Mouse (Mus musculus) adrenal gland (tissue): ENCODE results near the gene Lamb1.

ENCODE experiments used
- intact Hi-C: fragments of 180-260 bp; cut with DNase I; formaldehyde crosslinking; loops from one replicate; pipeline ENCODE4 v1.15.1; 2025

The Lamb1 gene

DNA sequence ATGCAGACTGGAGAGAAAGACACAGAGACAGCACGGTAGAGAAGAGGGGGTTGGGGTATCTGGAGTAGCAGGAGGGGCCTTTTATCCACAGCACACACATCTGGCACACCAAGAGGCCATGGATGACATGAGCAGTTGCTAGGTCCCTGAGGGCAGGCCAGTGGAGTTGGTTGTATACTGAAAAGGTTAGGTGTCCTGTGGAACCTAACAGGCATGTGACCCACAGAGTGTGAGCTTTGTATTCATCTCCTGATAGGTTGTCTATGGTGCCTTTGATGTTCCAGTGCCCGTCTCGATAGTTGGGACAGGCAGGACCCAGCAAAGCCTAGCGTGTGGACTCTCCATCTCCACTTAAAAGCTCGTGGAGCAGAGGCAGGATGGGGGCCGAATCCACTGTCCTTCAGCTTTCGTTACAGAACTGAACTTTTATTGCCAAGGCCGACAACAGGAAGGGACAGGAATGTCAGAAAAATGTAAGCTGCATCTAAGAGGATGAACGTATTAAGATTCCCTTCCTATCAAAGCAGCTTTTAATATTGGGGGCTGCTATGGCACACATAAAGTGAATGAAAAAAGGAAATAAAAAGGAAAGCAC is 46.7 kb downstream of the Lamb1 start:
- intact Hi-C loops, result no loop called here

DNA sequence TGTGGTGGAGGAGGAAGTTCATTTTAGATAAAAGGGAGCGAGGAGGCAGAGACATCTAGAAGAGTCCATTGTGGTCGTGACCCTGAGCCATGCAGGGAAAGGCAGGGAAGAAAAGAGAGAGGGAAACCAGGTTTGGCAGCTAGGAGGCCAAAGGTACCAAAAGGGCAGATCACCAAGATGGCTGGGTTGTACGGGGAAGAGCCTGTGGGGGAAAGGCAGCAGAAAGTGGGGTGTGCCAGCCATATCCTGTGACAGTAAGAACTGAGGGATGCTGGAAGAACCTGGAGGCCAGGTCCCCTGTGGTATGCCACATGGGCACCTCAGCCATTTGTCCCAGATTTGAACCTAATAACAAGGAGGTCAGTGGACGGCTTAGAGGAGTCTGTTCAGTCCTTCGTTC is 47.2 kb downstream of the Lamb1 start:
- intact Hi-C loops, result no loop called here

GRCm38 (mm10) chr12:31313136-31313535 is 48.1 kb downstream of the Lamb1 start:
- intact Hi-C loops, result no loop called here

- intact Hi-C loops, result no loop called here
Measured at GRCm38 (mm10) chr12:31314310-31314709, 49.3 kb downstream of the Lamb1 start.

GRCm38 (mm10) chr12:31315961-31316360 is 50.9 kb downstream of the Lamb1 start:
- intact Hi-C loops, result no loop called here

DNA sequence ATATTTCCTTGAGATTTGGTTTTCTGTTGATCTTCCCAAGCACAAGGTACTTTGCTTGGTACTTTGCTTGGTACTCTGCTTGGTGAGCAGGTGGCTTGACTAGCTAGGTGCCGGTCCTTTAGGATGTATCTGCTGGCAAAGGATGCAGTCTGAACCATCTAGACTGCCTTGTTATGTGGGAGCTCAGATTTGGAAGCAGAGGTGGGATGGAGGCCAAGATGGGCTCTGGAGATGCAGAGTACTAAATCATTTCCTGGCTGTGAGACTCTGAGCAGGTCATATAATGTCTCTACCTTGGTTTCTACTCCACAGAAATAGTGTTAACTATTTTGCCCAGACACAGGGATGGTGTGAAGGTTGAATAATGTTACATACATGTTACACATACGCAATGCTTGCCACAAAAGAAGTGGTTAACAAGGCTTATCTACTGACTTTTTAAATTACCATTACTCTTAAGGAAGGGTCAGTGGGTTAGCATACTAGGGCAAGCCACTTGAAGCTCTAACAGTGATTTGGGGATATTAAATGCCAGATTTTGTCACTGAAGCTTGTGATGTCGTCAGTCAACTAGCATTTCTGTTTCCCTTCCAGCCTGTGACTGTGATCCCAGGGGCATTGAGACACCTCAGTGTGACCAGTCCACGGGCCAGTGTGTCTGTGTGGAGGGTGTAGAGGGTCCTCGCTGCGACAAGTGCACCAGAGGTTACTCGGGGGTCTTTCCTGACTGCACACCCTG is 52.8 kb downstream of the Lamb1 start:
- intact Hi-C loops, result no loop called here

DNA sequence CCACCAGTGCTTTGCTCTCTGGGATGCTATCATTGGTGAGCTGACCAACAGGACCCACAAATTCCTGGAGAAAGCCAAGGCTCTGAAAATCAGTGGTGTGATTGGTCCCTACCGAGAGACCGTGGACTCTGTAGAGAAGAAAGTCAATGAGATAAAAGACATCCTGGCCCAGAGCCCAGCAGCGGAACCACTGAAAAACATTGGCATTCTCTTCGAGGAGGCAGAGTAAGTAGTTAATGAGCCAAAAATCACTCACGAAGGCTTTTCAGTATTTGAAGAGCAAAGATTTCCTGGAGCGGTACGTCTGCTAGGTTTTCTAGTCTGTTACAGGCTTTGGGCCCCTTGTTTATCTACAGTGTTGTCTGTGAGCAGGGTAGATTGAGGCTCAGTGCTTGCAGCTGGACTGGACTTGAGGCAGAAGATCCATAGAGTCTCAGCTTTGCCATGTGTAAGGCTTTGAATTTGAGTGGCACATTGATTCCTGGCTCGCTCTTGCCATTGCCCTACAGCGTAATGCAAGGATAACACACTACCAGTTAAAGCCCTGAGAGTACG is 53.5 kb downstream of the Lamb1 start:
- intact Hi-C loops, result no loop called here

DNA sequence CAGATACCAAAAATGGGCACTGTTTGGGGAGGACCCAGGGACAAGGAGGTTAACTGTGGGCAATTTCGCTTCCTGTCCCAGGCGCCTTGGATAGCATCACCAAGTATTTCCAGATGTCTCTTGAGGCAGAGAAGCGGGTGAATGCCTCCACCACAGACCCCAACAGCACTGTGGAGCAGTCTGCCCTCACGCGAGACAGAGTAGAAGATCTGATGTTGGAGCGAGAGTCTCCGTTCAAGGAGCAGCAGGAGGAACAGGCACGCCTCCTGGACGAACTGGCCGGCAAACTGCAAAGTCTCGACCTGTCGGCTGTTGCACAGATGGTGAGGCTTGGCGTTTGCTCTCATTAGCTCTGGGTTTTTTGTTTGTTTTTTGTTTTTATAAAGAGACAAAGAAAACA is 55.8 kb downstream of the Lamb1 start:
- intact Hi-C loops, result loop anchor here (10.0 kb wide), 1 partner anchor 196 kb away; no protein-coding TSS in a partner anchor

DNA sequence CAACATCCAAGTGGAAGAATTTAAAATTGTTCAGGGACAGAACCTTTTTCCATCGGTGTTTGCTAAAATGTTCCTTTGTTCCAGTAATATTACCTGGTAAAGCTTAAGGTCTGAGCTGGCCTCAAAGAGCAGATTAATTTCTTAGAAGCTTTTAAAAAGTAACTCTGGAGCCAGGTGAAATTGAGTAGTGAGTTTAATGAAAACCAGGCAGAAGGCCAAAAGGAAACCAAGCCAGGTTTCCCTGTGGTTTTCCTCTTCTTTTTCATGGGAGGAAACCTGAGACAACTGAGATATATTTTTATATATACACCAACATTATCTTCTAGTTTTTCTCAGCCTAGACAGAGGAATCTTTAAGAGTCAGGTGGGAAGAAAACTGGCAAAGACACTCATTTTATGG is 56.5 kb downstream of the Lamb1 start:
- intact Hi-C loops, result loop anchor here (10.0 kb wide), 1 partner anchor 197 kb away; no protein-coding TSS in a partner anchor

- intact Hi-C loops, result loop anchor here (10.0 kb wide), 1 partner anchor 198 kb away; no protein-coding TSS in a partner anchor
Measured at GRCm38 (mm10) chr12:31323136-31323695, 58.2 kb downstream of the Lamb1 start.

GRCm38 (mm10) chr12:31327139-31327538 is 62.1 kb downstream of the Lamb1 start:
- intact Hi-C loops, result loop anchor here (10.0 kb wide), 1 partner anchor 202 kb away; no protein-coding TSS in a partner anchor

DNA sequence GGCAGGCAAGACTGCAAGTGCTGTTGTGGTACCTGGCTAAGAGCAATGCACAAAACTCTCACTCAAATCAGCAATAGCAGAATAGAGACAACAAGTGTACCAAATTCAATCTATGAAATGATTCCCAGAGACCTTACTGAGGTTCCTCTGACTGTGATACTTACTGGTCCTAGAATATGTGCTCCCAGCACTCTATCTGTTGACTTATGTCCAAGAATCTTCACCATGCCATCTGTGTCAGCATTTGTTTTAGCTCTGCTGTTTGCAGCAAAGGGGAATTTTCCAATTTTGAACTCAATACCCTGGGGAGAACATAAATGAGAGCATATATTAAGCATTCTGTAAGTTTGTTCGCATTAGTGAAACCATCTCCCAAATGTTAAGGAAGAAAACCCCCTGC is 68.2 kb downstream of the Lamb1 start:
- intact Hi-C loops, result no loop called here

- intact Hi-C loops, result no loop called here
Measured at GRCm38 (mm10) chr12:31350191-31350943, 85.3 kb downstream of the Lamb1 start.

DNA sequence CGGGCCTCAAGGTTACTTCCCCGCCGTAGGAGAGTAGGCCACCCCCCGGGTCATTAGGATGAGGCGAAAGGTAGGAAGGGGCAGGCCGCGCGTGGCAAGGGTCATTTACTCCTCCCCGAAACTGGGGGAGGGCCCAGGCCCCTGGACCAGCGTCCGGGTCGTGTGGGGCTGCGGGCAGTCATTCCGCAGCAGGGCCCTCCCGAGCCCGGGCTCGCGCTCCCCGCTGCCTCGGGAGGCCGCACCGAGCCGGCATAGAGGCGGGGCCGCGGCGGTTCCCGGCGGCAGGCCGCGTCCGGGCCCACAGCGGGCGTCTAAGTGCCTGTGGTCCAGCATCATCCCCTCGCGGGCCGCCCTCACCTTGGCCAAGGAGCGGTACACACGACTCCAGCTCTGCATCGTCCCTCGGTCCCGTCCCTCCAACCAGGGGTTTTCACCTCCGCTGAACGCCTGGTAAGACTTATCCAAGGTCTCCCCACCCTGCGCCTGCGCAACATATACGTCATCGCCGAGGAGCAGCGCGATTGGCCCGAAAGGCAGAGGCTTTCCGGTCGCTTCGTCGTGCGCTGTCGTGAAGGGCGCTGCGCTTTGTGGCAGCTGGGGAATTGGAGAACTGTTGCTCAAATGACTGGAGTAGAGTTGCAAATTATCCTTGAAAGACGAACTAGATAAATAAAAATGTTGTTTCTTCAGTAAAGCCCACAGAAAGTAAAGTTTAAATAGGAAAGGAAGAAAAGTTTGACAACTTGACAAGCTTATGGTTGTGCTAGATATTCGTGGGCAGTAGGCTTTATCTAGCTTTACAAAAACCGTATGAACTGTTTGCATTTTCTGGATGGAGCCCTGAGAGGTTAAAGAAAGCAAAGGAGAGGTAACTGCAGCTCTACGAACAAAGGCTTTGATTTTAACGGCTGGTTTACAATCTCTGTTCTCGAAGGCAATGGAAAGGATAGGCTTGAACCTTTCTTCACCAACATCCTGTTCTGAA is 86.2 kb downstream of the Lamb1 start, which contains the start of gene Dld:
Dld (minus strand) TSS at position 510 of the 985 bp plus-strand sequence.
- intact Hi-C loops, result no loop called here

- intact Hi-C loops, result no loop called here
Measured at GRCm38 (mm10) chr12:31366428-31366827, 101.4 kb downstream of the Lamb1 start.

GRCm38 (mm10) chr12:31367721-31368120 is 102.7 kb downstream of the Lamb1 start:
- intact Hi-C loops, result no loop called here

DNA sequence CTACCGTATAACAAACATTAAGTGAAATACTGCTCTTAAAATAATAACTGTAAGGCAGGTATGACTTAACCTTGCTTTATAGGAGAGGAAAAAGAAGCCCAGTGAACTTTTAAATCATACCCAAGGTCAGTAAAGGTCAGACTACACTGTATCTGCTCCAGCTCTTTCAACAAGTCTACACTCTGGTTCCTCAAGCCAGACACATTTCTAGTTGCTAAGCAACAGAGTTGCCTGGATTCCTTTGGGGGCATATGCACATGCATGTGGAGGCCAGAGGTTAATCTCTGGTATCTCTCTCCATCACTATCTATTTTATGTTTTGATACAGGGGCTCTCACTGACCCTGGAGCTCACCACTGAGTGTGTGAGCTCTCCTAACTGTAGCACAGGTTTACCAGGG is 104.1 kb downstream of the Lamb1 start:
- intact Hi-C loops, result no loop called here

DNA sequence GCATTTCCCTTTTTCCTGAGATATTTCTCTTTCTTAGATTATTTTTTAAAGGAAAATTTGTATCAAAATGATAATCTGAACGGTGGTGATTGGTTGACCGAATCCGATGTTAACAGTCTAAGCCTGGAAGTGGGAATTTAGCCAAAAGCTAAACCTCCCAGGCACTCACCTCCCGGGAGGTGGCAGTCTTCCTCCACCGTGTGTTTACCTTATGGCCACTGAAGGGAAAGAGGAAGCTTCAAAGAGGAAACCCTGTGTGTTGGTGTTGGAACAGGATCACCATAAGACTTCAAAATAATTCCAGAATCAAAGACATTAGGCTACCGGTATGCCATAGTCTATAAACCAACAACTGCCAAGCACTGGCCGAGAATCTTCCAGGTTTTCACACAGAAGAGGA is 104.6 kb downstream of the Lamb1 start:
- intact Hi-C loops, result loop anchor here (10.0 kb wide), 1 partner anchor 135 kb away; no protein-coding TSS in a partner anchor

GRCm38 (mm10) chr12:31374603-31375282 is 109.7 kb downstream of the Lamb1 start:
- intact Hi-C loops, result loop anchor here (10.0 kb wide), 1 partner anchor 130 kb away; no protein-coding TSS in a partner anchor
